Mouse (Mus musculus): Measurements from ENCODE around the gene Gapvd1. TPM values are rescaled to one million over a fixed set of nuclear protein-coding genes. Genes with fewer than 3 reads are reported as not detected.

Gapvd1 gene
- total RNA-seq, 1 experiment, result 47.0 TPM

- Histone ChIP-seq H3K36me3 (ENCODE audit: control insufficient read depth, insufficient read depth, low read length, poor library complexity, severe bottlenecking) (peaks cover 15% of the 10 kb centered on the region), H3K4me1 (ENCODE audit: control insufficient read depth in 2 of 2, insufficient read depth in 2 of 2, low read length in 2 of 2, poor library complexity in 1 of 2) (no peaks in the 10 kb centered on the region), H3K27ac (ENCODE audit: insufficient read depth, low read depth, low read length, poor library complexity, severe bottlenecking) (no peak overlapping the region), H3K9me3 (ENCODE audit: control insufficient read depth, insufficient read depth, low read depth, low read length) (no peaks in the 10 kb centered on the region), H3K4me3 (ENCODE audit: insufficient read depth in 1 of 2, low read depth in 1 of 2, low read length in 2 of 2, poor library complexity in 1 of 2, severe bottlenecking in 1 of 2) (no peak overlapping the region), H3K9ac (ENCODE audit: insufficient read depth, low read depth, low read length, poor library complexity, severe bottlenecking) (no peak overlapping the region)
- DNase-seq (ENCODE audit: low read depth, low spot score), result no peak
- TF ChIP-seq MAFK (IDR thresholded peaks at IDR 0.05; ENCODE audit: insufficient read depth, low read depth, low read length) (no peak), HCFC1 (IDR thresholded peaks at IDR 0.05; ENCODE audit: borderline replicate concordance, insufficient read depth, low read length) (no peak), ZNF384 (IDR thresholded peaks at IDR 0.05; ENCODE audit: low read depth, low read length) (no peak), ZC3H11A (IDR thresholded peaks at IDR 0.05; ENCODE audit: borderline replicate concordance, low read depth, low read length) (no peak), CHD2 (IDR thresholded peaks at IDR 0.05; ENCODE audit: low read depth, low read length) (no peak)
- in situ Hi-C loops (cut with MboI; ENCODE audit: low sequenced_read_pairs in 2 of 2, unreplicated experiment in 2 of 2), result no loop called here
Observed at GRCm38 (mm10) chr2:34783064-34784020, 28.3 kb upstream of the Gapvd1 start.

GRCm38 (mm10) chr2:34777237-34777868 lies 22.3 kb upstream of the Gapvd1 start:
- Histone ChIP-seq H3K36me3 (ENCODE audit: control insufficient read depth, insufficient read depth, low read length, poor library complexity, severe bottlenecking) (peaks cover 40% of the 10 kb centered on the region), H3K9me3 (ENCODE audit: control insufficient read depth, insufficient read depth, low read depth, low read length) (no peaks in the 10 kb centered on the region), H3K4me3 (ENCODE audit: insufficient read depth in 1 of 2, low read depth in 1 of 2, low read length in 2 of 2, poor library complexity in 1 of 2, severe bottlenecking in 1 of 2) (no peak overlapping the region), H3K9ac (ENCODE audit: insufficient read depth, low read depth, low read length, poor library complexity, severe bottlenecking) (no peak overlapping the region), H3K4me1 (ENCODE audit: control insufficient read depth in 2 of 2, insufficient read depth in 2 of 2, low read length in 2 of 2, poor library complexity in 1 of 2) (peaks cover 3 to 5% of the 10 kb centered on the region in 2 experiments; a peak in 1 of 4 replicates), H3K27ac (ENCODE audit: insufficient read depth, low read depth, low read length, poor library complexity, severe bottlenecking) (no peak overlapping the region)
- TF ChIP-seq MAFK (IDR thresholded peaks at IDR 0.05; ENCODE audit: insufficient read depth, low read depth, low read length) (no peak), HCFC1 (IDR thresholded peaks at IDR 0.05; ENCODE audit: borderline replicate concordance, insufficient read depth, low read length) (no peak), CHD2 (IDR thresholded peaks at IDR 0.05; ENCODE audit: low read depth, low read length) (no peak; the same call in 1 of the 2 replicates), ZC3H11A (IDR thresholded peaks at IDR 0.05; ENCODE audit: borderline replicate concordance, low read depth, low read length) (no peak), ZNF384 (IDR thresholded peaks at IDR 0.05; ENCODE audit: low read depth, low read length) (no peak)
- in situ Hi-C loops (cut with MboI; ENCODE audit: low sequenced_read_pairs in 2 of 2, unreplicated experiment in 2 of 2), result no loop called here
- no peak for DNase-seq (ENCODE audit: low read depth, low spot score)

DNA sequence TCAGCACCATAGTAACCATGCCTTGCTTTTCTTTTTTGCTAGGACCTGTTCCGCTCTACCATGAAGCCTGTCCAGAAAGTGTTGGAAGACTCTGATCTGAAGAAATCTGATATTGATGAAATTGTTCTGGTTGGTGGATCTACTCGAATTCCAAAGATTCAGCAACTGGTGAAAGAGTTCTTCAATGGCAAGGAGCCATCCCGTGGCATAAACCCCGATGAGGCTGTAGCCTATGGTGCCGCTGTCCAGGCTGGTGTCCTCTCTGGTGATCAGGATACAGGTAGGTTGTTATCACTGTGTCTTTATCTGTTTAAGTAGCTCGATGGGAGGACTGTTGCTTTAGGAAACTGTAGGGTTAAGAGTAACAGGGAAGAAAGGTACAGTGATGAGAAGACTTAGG lies 19.5 kb upstream of the Gapvd1 start:
- no peak overlapping the region for H3K27ac ChIP-seq (ENCODE audit: insufficient read depth, low read depth, low read length, poor library complexity, severe bottlenecking)
- no peak overlapping the region for H3K9ac ChIP-seq (ENCODE audit: insufficient read depth, low read depth, low read length, poor library complexity, severe bottlenecking)
- peak overlapping the region in 1 of 2 experiments; percentile 3; a peak in 1 of 4 replicates for H3K4me3 ChIP-seq (ENCODE audit: insufficient read depth in 1 of 2, low read depth in 1 of 2, low read length in 2 of 2, poor library complexity in 1 of 2, severe bottlenecking in 1 of 2)
- H3K36me3 ChIP-seq (ENCODE audit: control insufficient read depth, insufficient read depth, low read length, poor library complexity, severe bottlenecking), result peaks cover 39% of the 10 kb centered on the region
- no peak for DNase-seq (ENCODE audit: low read depth, low spot score)
- TF ChIP-seq ZNF384 (IDR thresholded peaks at IDR 0.05; ENCODE audit: low read depth, low read length) (no peak), HCFC1 (IDR thresholded peaks at IDR 0.05; ENCODE audit: borderline replicate concordance, insufficient read depth, low read length) (no peak), ZC3H11A (IDR thresholded peaks at IDR 0.05; ENCODE audit: borderline replicate concordance, low read depth, low read length) (no peak), MAFK (IDR thresholded peaks at IDR 0.05; ENCODE audit: insufficient read depth, low read depth, low read length) (no peak), CHD2 (IDR thresholded peaks at IDR 0.05; ENCODE audit: low read depth, low read length) (no peak)
- peaks cover 3 to 5% of the 10 kb centered on the region in 2 experiments; a peak in 1 of 4 replicates for H3K4me1 ChIP-seq (ENCODE audit: control insufficient read depth in 2 of 2, insufficient read depth in 2 of 2, low read length in 2 of 2, poor library complexity in 1 of 2)
- in situ Hi-C loops (cut with MboI; ENCODE audit: low sequenced_read_pairs in 2 of 2, unreplicated experiment in 2 of 2), result no loop called here
- no peaks in the 10 kb centered on the region for H3K9me3 ChIP-seq (ENCODE audit: control insufficient read depth, insufficient read depth, low read depth, low read length)

DNA sequence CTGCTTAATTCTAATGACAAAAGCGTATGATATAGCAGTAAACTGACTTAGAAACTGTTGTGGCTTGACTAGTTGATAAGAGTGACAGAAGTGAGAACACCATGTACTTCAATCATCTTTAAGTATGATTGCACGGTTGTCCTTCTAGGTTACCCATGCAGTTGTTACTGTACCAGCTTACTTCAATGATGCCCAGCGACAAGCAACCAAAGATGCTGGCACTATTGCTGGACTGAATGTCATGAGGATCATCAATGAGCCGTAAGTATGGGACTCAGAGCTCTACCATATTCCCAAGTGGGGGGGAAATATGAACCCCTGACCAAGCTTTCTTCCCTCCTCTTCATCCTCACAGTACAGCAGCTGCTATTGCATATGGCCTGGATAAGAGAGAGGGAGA lies 18.6 kb upstream of the Gapvd1 start:
- Histone ChIP-seq H3K9ac (ENCODE audit: insufficient read depth, low read depth, low read length, poor library complexity, severe bottlenecking) (no peak overlapping the region), H3K4me3 (ENCODE audit: insufficient read depth in 1 of 2, low read depth in 1 of 2, low read length in 2 of 2, poor library complexity in 1 of 2, severe bottlenecking in 1 of 2) (peak overlapping the region; percentile 1 to 82; a peak in 1 of 4 replicates), H3K4me1 (ENCODE audit: control insufficient read depth in 2 of 2, insufficient read depth in 2 of 2, low read length in 2 of 2, poor library complexity in 1 of 2) (peaks cover 3 to 5% of the 10 kb centered on the region in 2 experiments; a peak in 1 of 4 replicates), H3K27ac (ENCODE audit: insufficient read depth, low read depth, low read length, poor library complexity, severe bottlenecking) (no peak overlapping the region), H3K9me3 (ENCODE audit: control insufficient read depth, insufficient read depth, low read depth, low read length) (no peaks in the 10 kb centered on the region), H3K36me3 (ENCODE audit: control insufficient read depth, insufficient read depth, low read length, poor library complexity, severe bottlenecking) (peaks cover 35% of the 10 kb centered on the region)
- no peak for DNase-seq (ENCODE audit: low read depth, low spot score)
- in situ Hi-C loops (cut with MboI; ENCODE audit: low sequenced_read_pairs in 2 of 2, unreplicated experiment in 2 of 2), result no loop called here
- TF ChIP-seq MAFK (IDR thresholded peaks at IDR 0.05; ENCODE audit: insufficient read depth, low read depth, low read length) (no peak), CHD2 (IDR thresholded peaks at IDR 0.05; ENCODE audit: low read depth, low read length) (no peak), ZC3H11A (IDR thresholded peaks at IDR 0.05; ENCODE audit: borderline replicate concordance, low read depth, low read length) (no peak), HCFC1 (IDR thresholded peaks at IDR 0.05; ENCODE audit: borderline replicate concordance, insufficient read depth, low read length) (no peak), ZNF384 (IDR thresholded peaks at IDR 0.05; ENCODE audit: low read depth, low read length) (no peak)

Data from ES-E14 (cell line).